Mouse (Mus musculus) heart, embryonic 13.5 days (tissue): Measurements from ENCODE around the gene Tdp2. TPM values are rescaled to one million over a fixed set of nuclear protein-coding genes. Genes with fewer than 3 reads are reported as not detected.
A peak's percentile ranks its signal among the peaks of the same experiment; 100 is the strongest.
"Not testable (repeated sequence)": the region's sequence is repeated elsewhere in the genome, so short reads cannot be mapped to it uniquely, and the experiment has no call there.

Experiments
- ATAC-seq: fragments of 200-750 bp; cut with Nextera tagmentation; 2 replicates; pipeline ENCODE4 v1.8.0; 2017; ENCODE audit warnings: moderate TSS enrichment; ENCODE audit not compliant: insufficient number of reproducible peaks, low FRiP score, low TSS enrichment; ENCODE audit errors: extremely low read depth
- H3K27ac ChIP-seq: fragments of 300-500 bp; sonication (generic); replicated peaks from 2 replicates; pipeline ENCODE4 v1.5.1; 2015; ENCODE audit warnings: moderate library complexity, mild to moderate bottlenecking, inconsistent platforms
- H3K27me3 ChIP-seq: fragments of 300-500 bp; sonication (generic); replicated peaks from 2 replicates; pipeline ENCODE4 v1.6.1; 2015; ENCODE audit warnings: mild to moderate bottlenecking, inconsistent platforms
- H3K36me3 ChIP-seq: fragments of 300-500 bp; sonication (generic); 2 replicates; pipeline ENCODE4 v1.6.1; 2015; ENCODE audit warnings: mild to moderate bottlenecking, inconsistent platforms
- H3K4me1 ChIP-seq: fragments of 300-500 bp; sonication (generic); 2 replicates; pipeline ENCODE4 v1.6.1; 2015; ENCODE audit warnings: inconsistent platforms
- H3K4me2 ChIP-seq: fragments of 300-500 bp; sonication (generic); 2 replicates; pipeline ENCODE4 v1.6.1; 2015; ENCODE audit warnings: inconsistent platforms, mild to moderate bottlenecking, moderate library complexity
- H3K4me3 ChIP-seq: fragments of 300-500 bp; sonication (generic); 2 replicates; pipeline ENCODE4 v1.5.1; 2015; ENCODE audit warnings: moderate library complexity, mild to moderate bottlenecking, inconsistent platforms
- H3K9ac ChIP-seq: fragments of 300-500 bp; sonication (generic); 2 replicates; pipeline ENCODE4 v1.6.1; 2015; ENCODE audit warnings: inconsistent platforms, mild to moderate bottlenecking, moderate library complexity
- H3K9me3 ChIP-seq: fragments of 300-500 bp; sonication (generic); 2 replicates; pipeline ENCODE4 v1.6.1; 2016; ENCODE audit warnings: inconsistent platforms
- WGBS: fragments of 180-500 bp; shearing (Covaris S2); methylation state at CpG from one replicate; pipeline ENCODE4 v1.1.7; 2015; ENCODE audit warnings: mixed read lengths; 5-methylcytosine and 5-hydroxymethylcytosine counted together
- polyA plus RNA-seq: library from polyadenylated mRNA; unstranded; fragments of >200 nt; fragmentation: Nextera tagmentation; extraction: Ambion mirVana; gene quantifications from 2 replicates; pipeline ENCODE4 v1.2.1, GENCODE M21; 2015

Tdp2 gene
- polyA plus RNA-seq, 1 experiment from 2014 or later = 30.4 TPM

DNA sequence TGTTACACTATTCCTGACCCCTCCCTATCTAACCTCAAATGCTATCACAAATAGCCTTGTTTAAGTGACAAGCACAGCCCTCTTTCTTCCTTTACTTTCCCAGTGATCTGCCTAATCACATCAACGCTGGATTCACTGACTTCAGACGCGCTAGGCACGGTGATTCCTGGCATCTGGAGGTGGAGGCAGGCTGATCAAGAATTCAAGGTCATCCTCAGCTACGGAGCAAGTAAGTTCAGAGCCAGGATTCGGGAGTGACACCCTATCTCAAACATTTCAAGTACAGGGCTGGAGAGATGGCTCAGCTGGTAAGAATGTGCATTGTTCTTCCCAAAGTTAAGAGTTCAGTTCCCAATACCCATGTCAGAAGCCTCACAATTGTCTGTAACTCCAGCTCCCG, 5.4 kb upstream of the Tdp2 start:
- Histone ChIP-seq H3K9me3 (no peaks in the 10 kb centered on the region), H3K4me1 (peaks cover 40% of the 10 kb centered on the region), H3K27me3 (no peaks in the 10 kb centered on the region), H3K9ac (0 out of 2 replicates have a peak overlapping the region, but pooled peaks have one; percentile 47), H3K4me3 (no peak overlapping the region), H3K36me3 (peaks cover 19% of the 10 kb centered on the region), H3K27ac (peak overlapping the region; percentile 51), H3K4me2 (peak overlapping the region; percentile 13; the same call in 1 of the 2 replicates)
- ATAC-seq = no peak
- 37% methylated on average over 7 of the region's 7 CpGs for WGBS

DNA sequence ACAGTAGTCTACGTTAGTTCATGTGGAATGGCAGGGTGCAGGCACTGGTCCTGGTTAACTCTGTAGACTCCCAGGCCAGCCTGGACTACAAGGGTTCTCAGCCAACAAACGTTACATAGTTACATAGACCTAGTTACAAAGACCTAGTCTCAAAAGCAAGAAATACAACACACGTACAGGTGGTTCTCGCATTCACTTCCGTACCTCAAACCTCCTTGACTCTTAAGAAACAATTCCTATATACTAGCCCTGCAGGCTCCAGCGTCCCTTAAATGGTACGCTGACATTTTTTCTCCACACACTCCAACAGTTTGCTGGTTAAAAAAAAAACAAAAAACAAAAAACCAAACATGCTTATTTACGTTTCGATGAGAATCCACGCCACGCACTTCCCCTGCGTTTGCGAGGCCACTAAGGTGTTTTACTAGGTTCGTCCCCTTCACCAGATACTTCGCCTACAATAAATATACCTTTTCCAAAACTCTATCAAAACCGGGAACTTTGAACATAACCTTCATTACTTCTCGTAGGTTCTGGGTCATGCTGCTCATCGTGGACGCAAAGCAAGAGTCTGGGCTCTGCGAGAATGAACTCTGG, 625 bp upstream of the Tdp2 start:
- ATAC-seq = no peak
- no peaks in the 10 kb centered on the region for H3K9me3 ChIP-seq
- peak overlapping the region; percentile 99 for H3K9ac ChIP-seq
- peak overlapping the region; percentile 92 for H3K4me2 ChIP-seq
- peaks cover 5% of the 10 kb centered on the region; the same call in 1 of the 2 replicates for H3K36me3 ChIP-seq
- no peaks in the 10 kb centered on the region for H3K27me3 ChIP-seq
- peaks cover 47% of the 10 kb centered on the region for H3K4me1 ChIP-seq
- peak overlapping the region; percentile 92 for H3K4me3 ChIP-seq
- 2% methylated on average over 20 of the region's 20 CpGs for WGBS
- peak overlapping the region; percentile 95 for H3K27ac ChIP-seq

DNA sequence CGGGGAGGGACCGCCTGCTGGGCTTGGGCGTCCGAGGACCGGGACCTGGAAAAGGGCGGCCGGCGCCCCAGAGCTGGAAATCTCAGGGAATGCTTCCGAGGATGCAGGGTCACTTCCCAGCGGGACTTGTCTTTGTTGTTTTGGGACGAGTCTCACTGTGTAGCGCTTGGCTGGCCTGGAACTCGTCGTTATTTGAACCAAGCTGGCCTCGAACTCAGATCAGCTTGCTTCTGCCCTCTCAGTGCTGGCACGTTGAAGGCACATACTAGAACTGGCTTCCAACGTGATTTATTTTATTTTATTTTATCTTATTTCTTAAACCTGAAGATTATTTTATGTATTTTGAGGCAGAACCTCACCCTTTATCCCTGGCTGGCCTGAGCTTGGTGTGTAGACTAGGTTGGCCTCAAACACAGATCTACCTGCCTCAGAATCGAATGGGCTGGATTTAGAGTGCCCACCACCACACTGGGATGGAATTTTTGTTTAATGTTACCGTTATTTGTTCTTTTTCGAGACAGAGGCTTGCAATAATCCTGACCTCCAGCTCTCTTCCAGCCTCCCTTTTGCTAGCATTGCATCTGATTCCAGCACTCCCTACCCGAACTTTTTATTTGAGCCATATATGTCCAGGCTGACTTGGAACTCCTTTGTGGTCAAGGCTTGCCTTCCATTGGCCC, 792 bp downstream of the Tdp2 start:
- H3K4me1 ChIP-seq = peaks cover 34% of the 10 kb centered on the region
- H3K4me2 ChIP-seq = peak overlapping the region; percentile 92
- peak overlapping the region; percentile 92 for H3K4me3 ChIP-seq
- H3K9me3 ChIP-seq = no peaks in the 10 kb centered on the region
- peak overlapping the region; percentile 95 for H3K27ac ChIP-seq
- H3K9ac ChIP-seq = peak overlapping the region; percentile 99
- no peaks in the 10 kb centered on the region for H3K27me3 ChIP-seq
- peaks cover 14% of the 10 kb centered on the region for H3K36me3 ChIP-seq
- WGBS = 4% methylated on average over 21 of the region's 21 CpGs
- peak; percentile 20; the same call in 1 of the 2 replicates for ATAC-seq

DNA sequence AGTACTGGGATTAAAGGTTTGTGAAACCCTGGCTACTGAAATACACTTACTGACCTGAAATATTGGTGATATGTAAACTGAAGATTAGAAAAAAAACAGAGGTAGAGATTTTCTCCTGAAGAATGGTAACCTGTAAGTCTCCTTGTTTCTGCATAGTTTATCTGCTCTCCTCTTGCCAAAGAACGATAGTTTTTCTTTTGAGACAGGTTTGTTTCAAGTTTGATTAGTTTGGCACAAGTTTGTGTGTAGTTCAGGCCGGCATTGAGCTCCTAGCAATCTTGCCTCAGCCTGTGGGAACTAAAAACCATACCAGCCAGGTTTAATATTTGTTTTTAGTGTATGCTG, 1.3 kb downstream of the Tdp2 start:
- H3K4me3 ChIP-seq = peak overlapping the region; percentile 92
- peak overlapping the region; percentile 95; the same call in 1 of the 2 replicates for H3K27ac ChIP-seq
- 39% methylated on average over 2 of the region's 2 CpGs for WGBS
- peak overlapping the region; percentile 92 for H3K4me2 ChIP-seq
- H3K4me1 ChIP-seq = peaks cover 28% of the 10 kb centered on the region
- no peaks in the 10 kb centered on the region for H3K9me3 ChIP-seq
- no peaks in the 10 kb centered on the region for H3K27me3 ChIP-seq
- no peak for ATAC-seq
- peak overlapping the region; percentile 99 for H3K9ac ChIP-seq
- H3K36me3 ChIP-seq = peaks cover 19% of the 10 kb centered on the region

DNA sequence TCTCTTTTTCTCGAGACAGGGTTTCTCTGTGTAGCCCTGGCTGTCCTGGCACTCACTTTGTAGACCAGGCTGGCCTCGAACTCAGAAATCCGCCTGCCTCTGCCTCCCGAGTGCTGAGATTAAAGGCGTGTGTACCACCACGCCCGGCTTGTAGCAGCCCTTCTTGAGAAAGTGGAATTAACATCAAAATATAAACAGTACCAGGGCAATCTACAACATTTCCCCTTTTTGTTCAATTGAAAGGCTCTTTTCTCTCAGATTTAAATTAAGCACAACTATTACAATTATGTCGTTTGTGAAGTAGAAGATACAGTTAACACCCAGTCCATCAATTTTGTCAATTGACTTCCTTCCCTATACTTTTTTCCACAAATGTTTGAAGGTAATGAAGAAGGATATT, 6.3 kb downstream of the Tdp2 start:
- not testable (repeated sequence) for H3K27me3 ChIP-seq, H3K4me2 ChIP-seq, H3K4me3 ChIP-seq, H3K9me3 ChIP-seq, H3K27ac ChIP-seq, H3K9ac ChIP-seq, ATAC-seq
- WGBS = 92% methylated on average over 8 of the region's 8 CpGs
- peaks cover 53% of the 10 kb centered on the region for H3K36me3 ChIP-seq
- H3K4me1 ChIP-seq = peaks cover 17% of the 10 kb centered on the region

DNA sequence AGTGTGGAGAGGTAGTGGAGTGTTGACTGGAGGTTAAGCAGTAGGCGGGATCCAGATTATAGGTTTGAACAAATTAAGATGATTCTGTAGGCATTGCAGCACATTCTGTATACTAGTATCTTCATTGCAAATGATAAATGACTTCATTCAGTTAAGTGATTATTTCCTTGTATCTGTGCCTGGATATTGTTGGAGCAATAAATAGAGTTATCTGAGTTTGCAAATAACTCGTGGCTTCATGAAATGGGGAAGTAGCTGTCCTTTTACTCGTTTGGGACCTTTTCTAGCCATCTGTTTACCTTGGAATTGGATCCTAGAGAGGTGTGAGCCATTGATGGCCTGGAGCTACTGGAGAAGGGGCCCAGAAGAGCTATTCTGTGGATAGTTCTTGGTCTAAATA, 8.4 kb downstream of the Tdp2 start:
- no peak overlapping the region for H3K9ac ChIP-seq
- peaks cover 2% of the 10 kb centered on the region for H3K4me1 ChIP-seq
- H3K27ac ChIP-seq = no peak overlapping the region
- H3K9me3 ChIP-seq = no peaks in the 10 kb centered on the region
- no peak overlapping the region for H3K4me2 ChIP-seq
- H3K4me3 ChIP-seq = no peak overlapping the region
- no peaks in the 10 kb centered on the region for H3K27me3 ChIP-seq
- H3K36me3 ChIP-seq = peaks cover 50% of the 10 kb centered on the region
- 75% methylated on average over 3 of the region's 3 CpGs for WGBS
- no peak for ATAC-seq

DNA sequence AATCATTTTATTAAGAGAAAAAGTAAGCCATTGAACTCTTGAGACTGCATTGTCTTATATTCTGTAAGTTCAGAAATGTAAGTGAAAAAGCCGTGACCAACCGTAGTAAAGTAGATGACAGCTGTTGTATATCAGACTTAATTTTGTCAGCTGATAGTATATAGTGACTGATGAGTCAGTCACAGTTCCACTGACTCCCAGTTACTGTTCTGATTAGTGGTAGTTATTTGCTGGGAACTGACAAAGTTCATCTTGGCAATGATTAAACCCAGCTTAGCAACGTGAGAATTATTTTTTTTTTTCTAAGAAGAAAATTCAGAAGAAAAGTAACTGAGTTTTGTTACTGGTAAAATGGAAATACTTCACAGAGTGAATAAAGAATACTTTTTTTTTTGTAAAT, 10.2 kb downstream of the Tdp2 start:
- H3K4me3 ChIP-seq = no peak overlapping the region
- WGBS = 71% methylated on average over 3 of the region's 3 CpGs
- ATAC-seq = no peak
- H3K4me2 ChIP-seq = no peak overlapping the region
- no peak overlapping the region for H3K9ac ChIP-seq
- no peak overlapping the region for H3K27ac ChIP-seq
- H3K27me3 ChIP-seq = no peaks in the 10 kb centered on the region
- no peaks in the 10 kb centered on the region for H3K9me3 ChIP-seq
- H3K36me3 ChIP-seq = peaks cover 41% of the 10 kb centered on the region
- H3K4me1 ChIP-seq = peaks cover 9% of the 10 kb centered on the region

DNA sequence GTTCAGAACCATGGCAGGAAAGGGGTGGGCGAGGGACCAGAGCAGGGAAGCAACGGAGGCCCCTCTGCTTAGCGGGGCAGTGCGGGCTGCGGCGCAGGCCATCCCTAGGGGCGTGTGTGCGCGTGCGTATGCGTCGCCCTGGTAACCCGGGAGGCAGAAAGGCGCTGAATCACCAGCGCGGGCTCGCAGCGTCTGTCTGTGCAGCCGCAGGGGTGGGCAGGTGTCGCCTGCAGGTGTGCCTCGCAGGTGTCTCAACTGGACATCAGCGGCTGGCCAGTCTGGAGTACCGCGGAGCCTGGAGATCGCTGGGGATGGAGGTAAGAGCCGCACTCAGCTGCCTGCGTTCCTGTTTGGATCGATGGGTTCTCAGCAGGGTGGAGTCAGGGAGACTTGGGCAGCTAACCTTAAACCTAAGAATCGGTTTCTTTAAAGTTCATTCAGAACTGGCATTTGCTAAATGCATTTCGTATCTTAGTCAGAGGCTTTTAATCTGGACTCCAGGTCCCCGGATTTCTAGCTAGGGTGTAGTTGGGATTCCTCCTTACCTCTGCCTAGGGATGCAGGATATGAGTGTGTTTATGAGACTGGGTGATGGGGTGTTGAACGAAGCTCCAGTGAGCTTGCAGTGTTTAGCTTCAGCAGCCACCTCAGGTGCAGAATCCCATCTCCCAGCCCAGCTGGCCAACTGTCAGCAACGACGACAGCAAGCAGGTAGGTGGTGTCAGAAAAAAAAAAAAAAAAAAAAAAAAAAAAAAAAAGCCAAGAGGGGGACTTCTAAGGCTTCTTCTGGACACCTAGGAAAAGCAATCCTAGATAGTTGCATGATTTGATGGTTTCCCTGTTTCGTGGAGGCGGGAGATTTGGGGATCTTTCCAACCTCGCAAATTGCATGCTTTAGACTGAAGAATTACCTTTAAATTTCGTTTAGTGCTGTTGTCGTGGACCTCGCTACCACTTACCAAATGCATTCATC, 13.8 kb downstream of the Tdp2 start, which contains the start of gene D130043K22Rik:
Gene D130043K22Rik, plus strand, starts transcription at position 153 of the 973 bp plus-strand sequence.
- Histone ChIP-seq H3K4me1 (peaks cover 9% of the 10 kb centered on the region), H3K4me2 (peak within 1 kb of the TSS; percentile 76), H3K9ac (peak within 1 kb of the TSS; percentile 47), H3K4me3 (peak within 1 kb of the TSS; percentile 52), H3K27ac (no peak within 1 kb of the TSS), H3K27me3 (no peaks in the 10 kb centered on the region), H3K36me3 (peaks cover 18% of the 10 kb centered on the region), H3K9me3 (no peaks in the 10 kb centered on the region)
- 14% methylated on average over 40 of the region's 40 CpGs for WGBS
- no peak for ATAC-seq

DNA sequence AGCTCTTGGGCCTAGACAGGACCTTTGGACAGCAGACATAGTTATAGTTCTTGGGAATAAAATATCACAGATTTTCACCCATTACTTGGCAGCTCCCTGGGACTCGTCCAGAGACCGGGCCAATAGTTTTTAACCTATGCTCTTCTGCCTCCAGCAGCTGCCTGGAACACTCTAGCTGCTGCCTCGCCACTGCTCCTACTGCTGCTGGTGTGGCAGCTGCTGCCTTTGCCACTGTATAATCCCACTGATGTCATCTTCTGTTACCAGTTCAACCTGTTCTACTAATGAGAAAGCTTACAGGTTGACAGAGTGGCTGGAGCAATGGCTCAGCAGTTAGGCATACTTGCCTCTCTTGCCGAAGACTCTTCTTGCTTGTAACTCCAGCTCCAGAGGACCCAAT, 17.8 kb downstream of the Tdp2 start:
- no peak for ATAC-seq
- Histone ChIP-seq H3K9me3 (no peaks in the 10 kb centered on the region), H3K27ac (no peak overlapping the region), H3K4me1 (peaks cover 13% of the 10 kb centered on the region), H3K4me3 (no peak overlapping the region), H3K4me2 (no peak overlapping the region), H3K9ac (no peak overlapping the region), H3K27me3 (no peaks in the 10 kb centered on the region), H3K36me3 (no peaks in the 10 kb centered on the region)
- 78% methylated on average over 4 of the region's 4 CpGs for WGBS

DNA sequence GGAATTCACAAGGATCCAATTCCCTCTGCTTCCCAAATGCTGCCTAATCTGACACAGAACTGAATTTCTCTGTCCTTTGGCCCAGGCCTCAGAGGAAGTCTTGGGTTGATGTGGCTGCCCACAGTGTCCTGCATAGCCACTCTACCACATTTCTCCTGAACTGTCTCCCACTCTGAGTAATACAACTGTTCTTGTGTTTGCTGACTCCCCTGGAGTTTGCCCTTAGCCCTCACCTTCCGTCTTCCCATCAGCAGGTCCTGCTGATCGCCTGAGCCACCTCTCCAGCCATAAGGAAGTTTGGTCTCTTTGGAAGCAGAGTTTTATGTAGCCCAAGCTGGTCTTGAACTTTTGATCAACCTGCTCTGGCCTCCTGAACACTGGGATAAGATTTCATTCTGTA, 20.5 kb downstream of the Tdp2 start:
- Histone ChIP-seq H3K4me1 (peaks cover 4% of the 10 kb centered on the region), H3K36me3 (no peaks in the 10 kb centered on the region)
- no peak for ATAC-seq

DNA sequence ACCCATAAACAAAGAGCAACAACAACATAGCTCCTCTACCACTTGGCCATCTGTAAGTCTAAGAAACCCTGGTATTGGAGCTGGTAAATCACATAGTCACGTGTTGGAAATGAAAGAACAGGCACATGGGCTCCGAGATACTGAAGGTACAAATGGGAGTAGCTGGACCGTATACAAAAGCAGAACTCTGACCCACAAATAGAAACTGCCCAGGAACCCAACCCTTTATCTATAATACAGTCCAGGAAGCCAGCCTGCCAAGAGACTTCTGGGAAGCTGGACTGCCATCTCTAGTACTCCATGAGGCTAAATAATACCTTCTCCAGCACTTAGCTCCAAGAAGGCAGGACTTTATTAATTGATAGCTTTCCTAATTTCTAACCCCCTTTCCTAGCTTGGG, 21.1 kb downstream of the Tdp2 start:
- 51% methylated on average over 3 of the region's 3 CpGs for WGBS

More for the DNA sequence above, 20.5 kb downstream of the Tdp2 start:
- no peak overlapping the region for H3K27ac ChIP-seq
- 75% methylated on average over 2 of the region's 2 CpGs for WGBS
- H3K9ac ChIP-seq = no peak overlapping the region
- H3K4me3 ChIP-seq = no peak overlapping the region
- H3K9me3 ChIP-seq = no peaks in the 10 kb centered on the region
- H3K27me3 ChIP-seq = no peaks in the 10 kb centered on the region
- H3K4me2 ChIP-seq = no peak overlapping the region

More for the DNA sequence above, 21.1 kb downstream of the Tdp2 start:
- no peaks in the 10 kb centered on the region for H3K36me3 ChIP-seq
- H3K4me1 ChIP-seq = peaks cover 6% of the 10 kb centered on the region
- H3K9ac ChIP-seq = no peak overlapping the region
- H3K27me3 ChIP-seq = no peaks in the 10 kb centered on the region
- H3K4me3 ChIP-seq = no peak overlapping the region
- no peaks in the 10 kb centered on the region for H3K9me3 ChIP-seq
- ATAC-seq = no peak
- no peak overlapping the region for H3K27ac ChIP-seq
- no peak overlapping the region for H3K4me2 ChIP-seq
